Mouse (Mus musculus) MEL (cell line): Measurements from ENCODE around the gene Ly6g5c. TPM values are rescaled to one million over a fixed set of nuclear protein-coding genes. Genes with fewer than 3 reads are reported as not detected.

Experiments
- DNase-seq: peaks from one replicate; pipeline ENCODE4 v3.0.0; 2011; ENCODE audit warnings: low read depth, low spot score
- H3K27ac ChIP-seq: 2 replicates; pipeline ENCODE4 v1.5.1; 2012; ENCODE audit warnings: low read depth, mild to moderate bottlenecking, control low read depth, low read length, moderate library complexity; ENCODE audit not compliant: control insufficient read depth
- H3K27me3 ChIP-seq, 2 experiments: fragments of 150-350 bp in 1 of 2; sonication (generic) in 1 of 2; 2 replicates each; pipeline ENCODE4 v1.6.1; 2012; ENCODE audit warnings: low read length in 2 of 2, mild to moderate bottlenecking in 2 of 2, improper control_type of control experiment in 1 of 2, moderate library complexity in 1 of 2; ENCODE audit not compliant: insufficient read depth in 2 of 2, control insufficient read depth in 1 of 2
- H3K36me3 ChIP-seq, 2 experiments: 2 replicates each; pipeline ENCODE4 v1.6.1; 2012 to 2014; ENCODE audit warnings: low read length in 2 of 2, improper control_type of control experiment in 1 of 2, inconsistent platforms in 1 of 2, mild to moderate bottlenecking in 1 of 2; ENCODE audit not compliant: insufficient read depth in 2 of 2, control insufficient read depth in 1 of 2
- H3K4me1 ChIP-seq, 2 experiments: fragments of 150-350 bp in 1 of 2; sonication (generic) in 1 of 2; 2 replicates each; pipeline ENCODE4 v1.6.1; 2012; ENCODE audit warnings: low read length in 2 of 2, improper control_type of control experiment in 1 of 2, mild to moderate bottlenecking in 1 of 2; ENCODE audit not compliant: insufficient read depth in 2 of 2, control insufficient read depth in 1 of 2
- H3K4me3 ChIP-seq, 2 experiments: fragments of 150-350 bp in 1 of 2; sonication (generic) in 1 of 2; 2 replicates each; pipeline ENCODE4 v1.5.1; 2012; ENCODE audit warnings: low read depth in 2 of 2, low read length in 2 of 2, mild to moderate bottlenecking in 2 of 2, moderate library complexity in 2 of 2, control low read depth in 1 of 2, improper control_type of control experiment in 1 of 2; ENCODE audit not compliant: control insufficient read depth in 1 of 2, insufficient read depth in 1 of 2
- H3K79me2 ChIP-seq: 2 replicates; pipeline ENCODE4 v1.6.1; 2012; ENCODE audit warnings: mild to moderate bottlenecking, low read length, moderate library complexity; ENCODE audit not compliant: control insufficient read depth, poor library complexity, insufficient read depth
- H3K9ac ChIP-seq: 2 replicates; pipeline ENCODE4 v1.6.1; 2012; ENCODE audit warnings: low read depth, mild to moderate bottlenecking, control low read depth, low read length, moderate library complexity; ENCODE audit not compliant: control insufficient read depth, poor library complexity, severe bottlenecking
- H3K9me3 ChIP-seq: fragments of 150-350 bp; sonication (generic); replicated peaks from 2 replicates; pipeline ENCODE4 v1.6.1; 2012; ENCODE audit warnings: mild to moderate bottlenecking, low read length, improper control_type of control experiment, moderate library complexity; ENCODE audit not compliant: insufficient read depth
- CHD2 ChIP-seq: IDR thresholded peaks from 2 replicates; pipeline ENCODE4 v1.6.1; 2011; ENCODE audit warnings: low read length, improper control_type of control experiment
- CTCF ChIP-seq, 3 experiments: IDR thresholded peaks in 2 of 3; conservative IDR thresholded peaks in 1 of 3; 2 replicates each; pipeline ENCODE4 v1.5.1; 2011 to 2012; ENCODE audit warnings: low read length in 3 of 3, low read depth in 2 of 3, mild to moderate bottlenecking in 2 of 3, improper control_type of control experiment in 1 of 3, inconsistent platforms in 1 of 3, mixed read lengths in 1 of 3, moderate library complexity in 1 of 3; ENCODE audit not compliant: control insufficient read depth in 1 of 3, insufficient read depth in 1 of 3, poor library complexity in 1 of 3, severe bottlenecking in 1 of 3
- E2F4 ChIP-seq: IDR thresholded peaks from 2 replicates; pipeline ENCODE4 v1.6.1; 2011; ENCODE audit warnings: low read depth, low read length, improper control_type of control experiment, borderline replicate concordance
- ELF1 ChIP-seq: IDR thresholded peaks from 2 replicates; pipeline ENCODE4 v1.6.1; 2014; ENCODE audit warnings: low read depth, mild to moderate bottlenecking, inconsistent platforms, low read length, improper control_type of control experiment, moderate library complexity
- EP300 ChIP-seq, 2 experiments: IDR thresholded peaks; 2 replicates each; pipeline ENCODE4 v1.6.1; 2011; ENCODE audit warnings: improper control_type of control experiment in 2 of 2, low read length in 2 of 2, low read depth in 1 of 2, mild to moderate bottlenecking in 1 of 2
- ETS1 ChIP-seq: IDR thresholded peaks from 2 replicates; pipeline ENCODE4 v1.6.1; 2012; ENCODE audit warnings: low read depth, mild to moderate bottlenecking, inconsistent platforms, low read length, improper control_type of control experiment, moderate library complexity
- GATA1 ChIP-seq: IDR thresholded peaks from 2 replicates; pipeline ENCODE4 v1.6.1; 2011; ENCODE audit warnings: low read depth, low read length, improper control_type of control experiment
- HCFC1 ChIP-seq: IDR thresholded peaks from 2 replicates; pipeline ENCODE4 v1.6.1; 2012; ENCODE audit warnings: low read depth, mild to moderate bottlenecking, inconsistent platforms, low read length, improper control_type of control experiment, moderate library complexity
- JUND ChIP-seq: IDR thresholded peaks from 2 replicates; pipeline ENCODE4 v1.6.1; 2011; ENCODE audit warnings: low read depth, mild to moderate bottlenecking, improper control_type of control experiment, low read length
- MEF2A ChIP-seq: IDR thresholded peaks from 2 replicates; pipeline ENCODE4 v1.6.1; 2014; ENCODE audit warnings: low read depth, mild to moderate bottlenecking, inconsistent platforms, low read length, improper control_type of control experiment; ENCODE audit not compliant: poor library complexity, insufficient replicate concordance, severe bottlenecking; ENCODE audit errors: extremely low read depth
- MXI1 ChIP-seq: IDR thresholded peaks from 2 replicates; pipeline ENCODE4 v1.6.1; 2011; ENCODE audit warnings: mild to moderate bottlenecking, low read depth, low read length, improper control_type of control experiment
- MYB ChIP-seq: IDR thresholded peaks from 2 replicates; pipeline ENCODE4 v1.6.1; 2011; ENCODE audit warnings: mild to moderate bottlenecking, low read depth, low read length, improper control_type of control experiment
- NELFE ChIP-seq: IDR thresholded peaks from 2 replicates; pipeline ENCODE4 v1.6.1; 2011; ENCODE audit warnings: low read depth, low read length, improper control_type of control experiment
- POLR2A ChIP-seq, 2 experiments: IDR thresholded peaks; 2 replicates each; pipeline ENCODE4 v1.6.1; 2011 to 2012; ENCODE audit warnings: low read length in 2 of 2, mild to moderate bottlenecking in 2 of 2, control low read depth in 1 of 2, improper control_type of control experiment in 1 of 2, low read depth in 1 of 2, moderate library complexity in 1 of 2; ENCODE audit not compliant: control insufficient read depth in 1 of 2, insufficient read depth in 1 of 2, poor library complexity in 1 of 2
- RAD21 ChIP-seq: IDR thresholded peaks from 2 replicates; pipeline ENCODE4 v1.6.1; 2011; ENCODE audit warnings: mild to moderate bottlenecking, low read depth, low read length, improper control_type of control experiment
- RCOR1 ChIP-seq: IDR thresholded peaks from 2 replicates; pipeline ENCODE4 v1.6.1; 2012; ENCODE audit warnings: low read depth, mild to moderate bottlenecking, inconsistent platforms, low read length, improper control_type of control experiment
- SMC3 ChIP-seq: IDR thresholded peaks from 2 replicates; pipeline ENCODE4 v1.6.1; 2011; ENCODE audit warnings: low read depth, low read length, improper control_type of control experiment
- ZC3H11A ChIP-seq: IDR thresholded peaks from 2 replicates; pipeline ENCODE4 v1.6.1; 2012; ENCODE audit warnings: low read depth, mild to moderate bottlenecking, inconsistent platforms, low read length, improper control_type of control experiment
- ZKSCAN1 ChIP-seq: IDR thresholded peaks from 2 replicates; pipeline ENCODE4 v1.6.1; 2012; ENCODE audit warnings: low read depth, mild to moderate bottlenecking, inconsistent platforms, low read length, improper control_type of control experiment, moderate library complexity
- ZMIZ1 ChIP-seq: IDR thresholded peaks from 2 replicates; pipeline ENCODE4 v1.6.1; 2012; ENCODE audit warnings: low read depth, mild to moderate bottlenecking, inconsistent platforms, low read length, improper control_type of control experiment, moderate library complexity
- ZNF384 ChIP-seq: IDR thresholded peaks from 2 replicates; pipeline ENCODE4 v1.6.1; 2012; ENCODE audit warnings: low read depth, mild to moderate bottlenecking, inconsistent platforms, low read length, improper control_type of control experiment
- polyA plus RNA-seq, 2 experiments: library from polyadenylated mRNA; stranded (reverse) in 1 of 2; unstranded in 1 of 2; fragments of >175 nt in 1 of 2; fragments of >200 nt in 1 of 2; gene quantifications; 2 replicates each; pipeline versions ENCODE4 v1.2.1 to v1.2.4; 2012; ENCODE audit warnings: low replicate concordance in 2 of 2, low read depth in 1 of 2; ENCODE audit not compliant: insufficient read length in 2 of 2, insufficient read depth in 1 of 2, missing spikeins in 1 of 2
- total RNA-seq: library from RNA; depleted of rRNA; stranded (reverse); fragments of 300-350 nt; gene quantifications from 2 replicates; pipeline ENCODE4 v1.2.3, GENCODE M21; 2012

Ly6g5c gene
- total and polyA plus RNA-seq, 3 experiments = not detected

DNA sequence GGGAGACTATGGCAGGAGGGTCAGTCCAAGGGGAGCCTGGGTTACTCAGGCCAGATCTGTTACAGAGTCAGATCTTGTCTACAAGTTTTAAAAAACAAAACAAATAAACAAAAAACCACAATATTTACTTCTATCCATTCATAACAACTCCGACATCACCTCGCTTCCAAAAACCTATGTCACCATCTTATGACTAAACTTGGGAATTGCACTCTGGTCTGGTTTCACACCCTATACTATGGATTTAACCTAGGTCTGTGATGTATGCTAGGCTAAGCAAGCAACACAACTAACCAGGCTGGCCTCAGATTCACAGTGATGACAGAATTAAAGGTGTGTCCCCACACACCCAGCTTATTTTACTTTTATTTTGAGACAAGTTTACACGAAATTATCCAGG lies 1.6 kb upstream of the Ly6g5c start:
- DNase-seq = peak; percentile 37
- peak overlapping the region; percentile 96; the same call in 1 of the 2 replicates for H3K27ac ChIP-seq
- no peaks in the 10 kb centered on the region for H3K79me2 ChIP-seq
- peaks cover 0 to 31% of the 10 kb centered on the region in 2 experiments; a peak in 2 of 4 replicates for H3K36me3 ChIP-seq
- no peak for TF ChIP-seq ZMIZ1
- TF ChIP-seq ZKSCAN1 = no peak
- no peak for TF ChIP-seq NELFE
- TF ChIP-seq CTCF (IDR thresholded peaks at IDR 0.05 in 2 of 3, conservative IDR thresholded peaks at IDR 0.05 in 1 of 3; ENCODE audit: control insufficient read depth in 1 of 3, insufficient read depth in 1 of 3, low read depth in 2 of 3, low read length in 3 of 3, poor library complexity in 1 of 3, severe bottlenecking in 1 of 3) = peak in 1 of 3 experiments; percentile 51; a peak in 2 of 6 replicates
- no peak for TF ChIP-seq HCFC1
- TF ChIP-seq ZC3H11A = peak; percentile 30
- TF ChIP-seq ELF1 = no peak
- peak; percentile 51 for TF ChIP-seq RAD21
- TF ChIP-seq MEF2A = no peak
- TF ChIP-seq ETS1 = no peak
- TF ChIP-seq MXI1 = no peak
- TF ChIP-seq SMC3 = peak; percentile 35; the same call in 1 of the 2 replicates
- no peak for TF ChIP-seq CHD2
- H3K4me3 ChIP-seq = no peak overlapping the region
- no peaks in the 10 kb centered on the region for H3K27me3 ChIP-seq
- H3K9ac ChIP-seq = peak overlapping the region; percentile 64; the same call in 1 of the 2 replicates
- H3K4me1 ChIP-seq = peaks cover 22 to 36% of the 10 kb centered on the region in 2 experiments
- no peaks in the 10 kb centered on the region for H3K9me3 ChIP-seq

DNA sequence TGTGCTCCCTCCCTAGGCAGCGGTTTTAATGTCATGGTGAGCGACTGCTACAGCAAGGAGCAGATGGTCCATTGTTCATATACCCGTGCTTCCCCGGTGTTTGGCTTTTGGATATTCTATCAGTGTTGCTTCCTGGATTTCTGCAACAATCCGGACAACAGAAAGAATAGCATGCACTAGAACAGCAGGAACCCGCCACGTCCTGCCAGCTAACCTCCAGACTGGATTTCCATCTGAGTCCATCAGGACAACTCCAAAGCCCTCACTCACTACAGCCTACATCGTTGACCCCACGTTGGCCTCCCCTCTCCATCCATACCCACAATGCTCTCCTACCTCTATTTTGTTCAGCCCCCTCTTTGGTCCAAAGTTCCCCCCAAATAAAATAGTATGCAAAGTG lies 3.7 kb downstream of the Ly6g5c start:
- peaks cover 0 to 9% of the 10 kb centered on the region in 2 experiments; a peak in 2 of 4 replicates for H3K4me1 ChIP-seq
- no peak for TF ChIP-seq ZKSCAN1
- TF ChIP-seq E2F4 = no peak
- no peak for TF ChIP-seq ZNF384
- no peak for TF ChIP-seq HCFC1
- TF ChIP-seq JUND = no peak
- TF ChIP-seq GATA1 = no peak
- no peak for TF ChIP-seq MEF2A
- no peak for TF ChIP-seq MYB
- no peak for TF ChIP-seq EP300 (IDR thresholded peaks at IDR 0.05; ENCODE audit: low read depth in 1 of 2, low read length in 2 of 2)
- no peak for TF ChIP-seq SMC3
- TF ChIP-seq ELF1 = no peak
- no peak for TF ChIP-seq NELFE
- no peak for TF ChIP-seq RCOR1
- no peak for TF ChIP-seq POLR2A (IDR thresholded peaks at IDR 0.05; ENCODE audit: control insufficient read depth in 1 of 2, insufficient read depth in 1 of 2, low read depth in 1 of 2, low read length in 2 of 2, poor library complexity in 1 of 2)
- H3K27ac ChIP-seq = no peak overlapping the region
- peaks cover 0 to 6% of the 10 kb centered on the region in 2 experiments; a peak in 2 of 4 replicates for H3K36me3 ChIP-seq
- no peaks in the 10 kb centered on the region for H3K79me2 ChIP-seq
- no peak overlapping the region for H3K4me3 ChIP-seq
- no peak for DNase-seq
- H3K9me3 ChIP-seq = no peaks in the 10 kb centered on the region
- no peaks in the 10 kb centered on the region for H3K27me3 ChIP-seq
- H3K9ac ChIP-seq = no peak overlapping the region
